In genomic region chr9:80258396-80258795, GRCm38 (mm10) we compare ENCODE assay signal across 8 mouse cellular contexts.
DNase-seq lines count a peak whose midpoint lies in the region; ATAC-seq lines count a peak whose summit lies in the region.

No protein-coding gene starts in this region.

- H3K4me2 ChIP-seq in kidney, embryonic 16.5 days (replicated peaks; ENCODE audit: low read depth, low read length), result no peak overlapping the region

- ATAC-seq in kidney, embryonic 16.5 days (ENCODE audit: low FRiP score, low TSS enrichment), result peak; percentile 64; the same call in 1 of the 2 replicates

- 51% methylated on average over 6 of the region's 6 CpGs for WGBS in kidney, embryonic 16.5 days

- no peak overlapping the region for H3K4me3 ChIP-seq in kidney, embryonic 16.5 days (ENCODE audit: low read length)

- H3K4me1 ChIP-seq in kidney, embryonic 16.5 days (ENCODE audit: insufficient read depth, low read length), result peaks cover 4% of the 10 kb centered on the region; the same call in 1 of the 2 replicates

- no peak overlapping the region for H3K9ac ChIP-seq in kidney, embryonic 16.5 days (replicated peaks; ENCODE audit: low read length)

- H3K27ac ChIP-seq in kidney, embryonic 16.5 days (ENCODE audit: low read length), result no peak overlapping the region

- H3K36me3 ChIP-seq in kidney, embryonic 16.5 days (ENCODE audit: insufficient read depth, low read length), result 0 out of 2 replicates have a peak, but pooled peaks cover 1% of the 10 kb centered on the region

- no peaks in the 10 kb centered on the region for H3K27me3 ChIP-seq in kidney, embryonic 16.5 days (ENCODE audit: insufficient read depth, low read length)

- no peaks in the 10 kb centered on the region for H3K9me3 ChIP-seq in kidney, embryonic 16.5 days (ENCODE audit: low read length)

- DNase-seq in adrenal gland, adult 2 months, result peak; percentile 10
- DNase-seq in adrenal gland, adult 8-10 months, result no peak
- DNase-seq in NIH3T3 (ENCODE audit: low read depth), result peak; percentile 84
- peak; percentile 67 for DNase-seq in naive thymus-derived CD4-positive, alpha-beta T cell, adult 2 months (ENCODE audit: low read depth)
- DNase-seq in cerebellum, adult 9-11 months, result no peak
- no peak for DNase-seq in urinary bladder, postnatal 4 days (ENCODE audit: low spot score in 2 of 2)
- DNase-seq in frontal cortex, postnatal 14 days (ENCODE audit: low spot score in 2 of 2), result no peak

Comparison
In these comparisons a context has a peak if more than half of its experiments do, and no peak if none do; other contexts are left out.
1. DNase-seq: peak in adrenal gland, adult 2 months (single experiment), NIH3T3 (single experiment) and naive thymus-derived CD4-positive, alpha-beta T cell, adult 2 months (single experiment); none in adrenal gland, adult 8-10 months (single experiment), cerebellum, adult 9-11 months (single experiment), urinary bladder, postnatal 4 days (0 of 2) and frontal cortex, postnatal 14 days (0 of 2).